Mouse (Mus musculus) kidney, adult 2 months (tissue): ENCODE measurements around the gene Flt1.

ENCODE experiments used
- CTCF ChIP-seq: fragments of 200-500 bp; conservative IDR thresholded peaks from 2 replicates; pipeline ENCODE4 v1.5.1; 2011; ENCODE audit warnings: low read depth, mild to moderate bottlenecking, control low read depth, low read length, moderate library complexity, mixed read lengths; ENCODE audit not compliant: insufficient read depth, insufficient read length
- POLR2A ChIP-seq: fragments of 200-500 bp; IDR thresholded peaks from one replicate; pipeline ENCODE4 v1.6.1; 2011; ENCODE audit warnings: low read depth, low read length, control low read depth

GRCm38 (mm10) chr5:147606751-147607150 is 119.1 kb downstream of the Flt1 start:
- TF ChIP-seq CTCF (no peak), POLR2A (no peak)
